Mouse (Mus musculus) C2C12 (cell line): ENCODE measurements around the gene Zbed6. TPM values are rescaled to one million over a fixed set of nuclear protein-coding genes. Genes with fewer than 3 reads are reported as not detected.

Experiments used
- H3K27me3 ChIP-seq: one replicate; pipeline ENCODE4 v1.6.1; 2011; ENCODE audit not compliant: control insufficient read depth, insufficient read depth, insufficient read length
- H3K36me3 ChIP-seq: one replicate; pipeline ENCODE4 v1.6.1; 2011; ENCODE audit not compliant: control insufficient read depth, insufficient read depth
- H3K4me3 ChIP-seq: one replicate; pipeline ENCODE4 v1.5.1; 2011; ENCODE audit warnings: mild to moderate bottlenecking, control low read depth; ENCODE audit not compliant: poor library complexity, insufficient read depth, severe bottlenecking
- H3K79me2 ChIP-seq: one replicate; pipeline ENCODE4 v1.6.1; 2011; ENCODE audit not compliant: control insufficient read depth, insufficient read depth
- H3K79me3 ChIP-seq: one replicate; pipeline ENCODE4 v1.6.1; 2011; ENCODE audit warnings: low read depth, control low read depth
- H3ac ChIP-seq: one replicate; pipeline ENCODE3; 2011; ENCODE audit warnings: low read depth; ENCODE audit not compliant: control insufficient read depth, insufficient read length
- CEBPB ChIP-seq: IDR thresholded peaks from one replicate; pipeline ENCODE4 v1.6.1; 2011; ENCODE audit warnings: low read depth, mild to moderate bottlenecking, control low read depth, moderate library complexity
- CTCF ChIP-seq: IDR thresholded peaks from one replicate; pipeline ENCODE4 v1.5.1; 2011; ENCODE audit not compliant: control insufficient read depth, insufficient read depth, insufficient read length
- FOSL1 ChIP-seq: IDR thresholded peaks from one replicate; pipeline ENCODE4 v1.8.0; 2011; ENCODE audit warnings: mild to moderate bottlenecking, low read length; ENCODE audit not compliant: poor library complexity, insufficient read depth, severe bottlenecking
- MAX ChIP-seq: IDR thresholded peaks from one replicate; pipeline ENCODE4 v1.6.1; 2011; ENCODE audit warnings: mild to moderate bottlenecking, control low read depth
- MYOD1 ChIP-seq: IDR thresholded peaks from one replicate; pipeline ENCODE4 v1.6.1; 2011; ENCODE audit warnings: low read depth; ENCODE audit not compliant: control insufficient read depth, insufficient read length
- MYOG ChIP-seq: IDR thresholded peaks from one replicate; pipeline ENCODE4 v1.6.1; 2011; ENCODE audit not compliant: control insufficient read depth, insufficient read length; ENCODE audit errors: extremely low read depth
- USF1 ChIP-seq: IDR thresholded peaks from one replicate; pipeline ENCODE4 v1.6.1; 2011; ENCODE audit warnings: low read depth, mild to moderate bottlenecking, control low read depth, moderate library complexity
- polyA plus RNA-seq: library from polyadenylated mRNA; unstranded; fragments of >200 nt; fragmentation: generic; extraction: Trizol; gene quantifications from one replicate; pipeline ENCODE4 v1.2.1, GENCODE M21; 2012; ENCODE audit warnings: missing spikeins

Zbed6 gene
- polyA plus RNA-seq, 1 experiment: 2.8 TPM

GRCm38 (mm10) chr1:133694301-133694700 is 33.6 kb upstream of the Zbed6 start:
- no peak for TF ChIP-seq MYOD1
- TF ChIP-seq USF1: no peak
- no peak for TF ChIP-seq CEBPB
- TF ChIP-seq FOSL1: no peak
- no peak for TF ChIP-seq CTCF
- no peak for TF ChIP-seq MYOG
- TF ChIP-seq MAX: no peak
- no peaks in the 10 kb centered on the region for H3K27me3 ChIP-seq
- H3K36me3 ChIP-seq: no peaks in the 10 kb centered on the region
- no peak overlapping the region for H3K4me3 ChIP-seq
- H3K79me2 ChIP-seq: no peaks in the 10 kb centered on the region
- H3ac ChIP-seq: no peak overlapping the region
- no peaks in the 10 kb centered on the region for H3K79me3 ChIP-seq

- no peaks in the 10 kb centered on the region for H3K27me3 ChIP-seq
- no peaks in the 10 kb centered on the region for H3K79me2 ChIP-seq
- no peak overlapping the region for H3K4me3 ChIP-seq
- H3K36me3 ChIP-seq: no peaks in the 10 kb centered on the region
- no peaks in the 10 kb centered on the region for H3K79me3 ChIP-seq
- no peak overlapping the region for H3ac ChIP-seq
- no peak for TF ChIP-seq FOSL1
- no peak for TF ChIP-seq CEBPB
- no peak for TF ChIP-seq CTCF
- TF ChIP-seq MAX: no peak
- no peak for TF ChIP-seq USF1
- TF ChIP-seq MYOG: no peak
- no peak for TF ChIP-seq MYOD1
Measured at GRCm38 (mm10) chr1:133693536-133694114, 32.9 kb upstream of the Zbed6 start.

DNA sequence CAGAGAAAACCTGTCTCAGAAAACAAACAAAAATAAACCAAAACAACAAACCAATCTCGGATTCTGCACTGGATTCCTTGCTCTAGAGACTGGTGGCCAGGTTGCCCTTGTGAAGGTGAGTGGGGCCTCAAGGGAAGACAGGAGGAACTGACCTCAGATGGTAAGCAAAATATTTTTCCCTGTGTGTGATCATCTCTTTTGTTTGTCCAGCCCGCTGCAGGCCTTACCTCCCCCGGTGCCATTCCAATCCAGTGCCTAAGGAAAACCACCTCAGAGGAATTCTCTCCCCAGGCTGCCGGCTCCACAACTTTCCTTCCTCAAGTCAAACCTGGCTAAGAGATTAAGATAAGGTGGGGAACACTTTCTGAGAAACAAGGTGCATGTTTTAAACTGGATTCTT is 31.5 kb upstream of the Zbed6 start:
- no peak overlapping the region for H3ac ChIP-seq
- no peaks in the 10 kb centered on the region for H3K79me2 ChIP-seq
- H3K27me3 ChIP-seq: no peaks in the 10 kb centered on the region
- no peak for TF ChIP-seq CTCF
- TF ChIP-seq MYOG: no peak
- TF ChIP-seq MAX: no peak
- TF ChIP-seq MYOD1: no peak
- no peak for TF ChIP-seq FOSL1
- no peak for TF ChIP-seq CEBPB
- no peak overlapping the region for H3K4me3 ChIP-seq
- H3K36me3 ChIP-seq: no peaks in the 10 kb centered on the region
- H3K79me3 ChIP-seq: no peaks in the 10 kb centered on the region

GRCm38 (mm10) chr1:133691046-133691445 is 30.4 kb upstream of the Zbed6 start:
- Histone ChIP-seq H3K79me3 (no peaks in the 10 kb centered on the region), H3K27me3 (no peaks in the 10 kb centered on the region), H3K36me3 (no peaks in the 10 kb centered on the region), H3K4me3 (no peak overlapping the region), H3K79me2 (no peaks in the 10 kb centered on the region), H3ac (no peak overlapping the region)
- no peak for TF ChIP-seq MYOG
- no peak for TF ChIP-seq FOSL1
- TF ChIP-seq CEBPB: no peak
- no peak for TF ChIP-seq CTCF
- TF ChIP-seq MAX: no peak
- TF ChIP-seq USF1: no peak
- TF ChIP-seq MYOD1: no peak

- TF ChIP-seq MYOD1 (no peak), MYOG (no peak), CEBPB (no peak), MAX (no peak), CTCF (no peak), USF1 (no peak), FOSL1 (no peak)
Measured at GRCm38 (mm10) chr1:133689897-133690296, 29.2 kb upstream of the Zbed6 start, which contains the start of gene Lax1. Gene Lax1 (minus strand): TSS chr1:133690108.

GRCm38 (mm10) chr1:133688301-133688700 is 27.6 kb upstream of the Zbed6 start:
- H3ac ChIP-seq: no peak overlapping the region
- H3K79me3 ChIP-seq: no peaks in the 10 kb centered on the region
- no peaks in the 10 kb centered on the region for H3K27me3 ChIP-seq
- H3K4me3 ChIP-seq: no peak overlapping the region
- TF ChIP-seq CEBPB (no peak), MAX (no peak), CTCF (no peak), USF1 (no peak), MYOD1 (no peak), FOSL1 (no peak), MYOG (no peak)
- H3K79me2 ChIP-seq: no peaks in the 10 kb centered on the region
- H3K36me3 ChIP-seq: no peaks in the 10 kb centered on the region

More at GRCm38 (mm10) chr1:133689897-133690296, 29.2 kb upstream of the Zbed6 start, which contains the start of gene Lax1:
- no peak within 1 kb of the TSS for H3K4me3 ChIP-seq
- H3K79me3 ChIP-seq: no peaks in the 10 kb centered on the region
- H3ac ChIP-seq: no peak within 1 kb of the TSS
- no peaks in the 10 kb centered on the region for H3K79me2 ChIP-seq
- H3K36me3 ChIP-seq: no peaks in the 10 kb centered on the region
- no peaks in the 10 kb centered on the region for H3K27me3 ChIP-seq
